Mouse (Mus musculus): Measurements from ENCODE around the gene Capn5.

The Capn5 gene

DNA sequence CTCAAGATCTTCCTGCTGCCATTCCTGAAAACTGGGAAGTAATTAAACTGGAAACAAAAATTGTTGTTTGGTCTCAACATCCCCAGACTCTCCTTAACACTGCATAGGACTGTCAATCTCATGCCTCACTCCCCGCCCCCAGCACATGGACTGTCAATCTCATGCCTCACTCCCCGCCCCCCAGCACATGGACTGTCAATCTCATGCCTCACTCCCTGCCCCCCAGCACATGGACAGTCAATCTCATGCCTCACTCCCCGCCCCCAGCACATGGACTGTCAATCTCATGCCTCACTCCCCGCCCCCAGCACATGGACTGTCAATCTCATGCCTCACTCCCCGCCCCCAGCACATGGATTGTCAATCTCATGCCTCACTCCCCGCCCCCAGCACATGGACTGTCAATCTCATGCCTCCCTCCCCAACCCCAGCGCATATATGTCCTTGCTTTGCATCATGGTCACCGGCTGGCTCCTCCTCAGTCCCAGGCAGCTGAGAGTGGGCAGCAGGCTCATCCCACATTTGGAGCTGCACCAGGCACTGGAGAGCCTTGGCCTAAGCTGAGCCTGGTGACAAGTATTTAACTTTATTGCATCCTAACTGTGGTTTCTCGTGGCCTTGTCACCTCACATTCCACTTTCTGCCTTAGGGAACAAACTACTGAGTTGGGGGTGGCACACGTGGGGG lies 29.2 kb downstream of the Capn5 start:
- no peak for DNase-seq (ENCODE audit: low spot score)

DNA sequence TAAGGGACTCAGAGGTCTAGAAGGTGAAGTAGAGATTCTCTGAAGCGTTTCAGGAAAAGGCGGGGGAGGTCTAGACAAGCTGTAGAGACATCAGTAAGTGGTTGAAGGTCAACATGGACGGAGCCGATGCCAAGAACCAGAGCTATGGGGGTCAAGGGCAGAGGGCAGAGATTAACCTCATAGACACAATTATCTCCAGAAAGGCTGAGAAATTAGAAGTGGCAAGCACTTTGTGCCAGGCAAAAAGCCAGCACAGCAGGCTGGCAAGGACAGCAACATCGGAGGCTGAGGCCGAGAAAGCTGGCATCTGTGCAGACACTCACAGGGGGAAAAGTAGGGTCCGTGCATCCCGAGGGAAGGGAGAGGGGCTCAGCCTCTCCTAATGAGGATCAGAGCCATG lies 30.3 kb downstream of the Capn5 start:
- peak; percentile 80 for DNase-seq (ENCODE audit: low spot score)

DNA sequence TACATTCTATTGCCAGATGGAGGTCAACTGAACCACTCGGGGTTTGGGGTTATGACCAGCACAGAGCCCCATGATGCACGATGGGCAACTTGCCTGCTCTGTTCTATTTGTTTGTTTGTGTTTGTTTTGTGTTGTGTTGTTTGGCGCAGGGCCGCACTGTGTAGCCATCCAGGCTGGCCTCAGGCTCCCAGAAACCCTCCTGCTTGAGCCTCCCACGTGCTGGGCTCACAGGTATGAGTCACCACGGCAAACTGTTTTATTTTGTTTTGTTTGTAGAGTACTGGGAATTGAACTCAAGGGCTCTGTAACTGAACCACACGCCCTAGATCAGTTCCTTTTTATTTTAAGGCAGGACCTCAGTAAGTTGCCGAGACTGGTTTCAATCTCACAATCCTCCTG lies 31.6 kb downstream of the Capn5 start:
- DNase-seq (ENCODE audit: low spot score) = no peak

DNA sequence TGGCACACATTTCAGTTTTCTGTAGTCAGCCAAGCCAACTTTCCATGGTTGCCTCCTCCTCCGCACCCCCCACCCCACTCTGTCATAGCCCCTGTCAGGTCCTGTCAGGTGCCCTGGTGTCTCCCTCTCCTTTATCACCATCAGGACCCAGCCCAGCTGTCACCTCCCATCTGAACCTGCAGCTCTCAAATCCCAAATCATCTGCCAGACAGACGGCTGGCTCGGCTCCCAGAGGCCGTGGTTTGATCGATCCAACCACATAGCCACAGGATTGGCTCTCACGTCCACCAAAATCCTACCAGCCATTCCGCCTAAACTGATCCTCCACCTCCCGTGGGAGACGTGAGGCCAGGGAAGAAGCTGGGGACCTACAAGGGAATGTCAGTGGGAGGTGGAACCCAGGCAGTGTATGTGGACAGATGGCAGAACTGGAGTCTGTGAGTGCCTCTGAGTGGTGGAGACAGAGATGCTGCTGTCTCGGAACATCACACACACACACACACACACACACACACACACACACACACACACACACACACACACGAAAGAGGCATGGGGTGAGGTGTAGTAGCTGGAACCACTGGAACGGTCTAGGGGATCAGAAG lies 32.1 kb downstream of the Capn5 start:
- no peak for DNase-seq (ENCODE audit: low spot score)

DNA sequence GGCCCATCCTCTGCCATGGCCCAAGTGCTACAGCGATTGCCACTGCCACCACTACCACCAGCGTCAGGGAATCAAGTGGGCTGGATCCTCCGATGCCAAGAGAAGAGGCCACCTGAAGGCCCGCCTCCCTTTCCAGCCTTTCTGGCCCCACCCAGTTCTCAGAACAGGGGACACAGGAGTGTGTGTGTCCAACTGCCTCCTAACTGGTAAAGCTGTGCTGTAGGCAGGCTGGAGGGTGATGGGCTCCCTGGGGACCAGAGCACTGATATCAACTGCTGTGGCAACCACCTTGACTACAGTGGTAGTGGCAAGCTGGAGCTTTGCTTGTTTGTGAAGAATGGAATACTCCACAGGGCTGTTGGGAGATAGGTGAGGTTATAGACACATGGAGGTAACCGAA lies 32.7 kb downstream of the Capn5 start, which contains the start of gene Omp:
Omp (minus strand) TSS at position 101 of the 400 bp plus-strand sequence.
- no peak for DNase-seq (ENCODE audit: low spot score)

DNA sequence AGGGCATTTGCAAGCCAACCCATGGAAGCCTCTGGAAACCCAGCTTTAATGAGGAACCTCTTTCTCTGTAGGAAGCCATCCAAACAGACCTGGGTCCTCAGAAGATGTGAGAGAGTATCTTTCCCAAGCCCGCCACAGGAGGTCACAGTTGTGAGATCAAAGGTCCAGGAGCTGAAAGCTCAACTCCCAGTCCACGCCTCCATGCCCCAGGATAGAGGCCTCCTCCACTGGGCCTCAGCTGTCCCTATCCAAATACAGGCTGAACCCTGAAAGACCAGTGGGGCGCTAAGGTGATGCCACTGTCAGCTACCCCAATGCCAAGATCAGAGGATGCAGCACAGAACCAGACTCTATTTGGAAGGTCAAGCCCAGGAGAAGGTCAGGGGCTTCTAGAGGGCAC lies 35.4 kb downstream of the Capn5 start:
- no peak for DNase-seq (ENCODE audit: low spot score)

DNA sequence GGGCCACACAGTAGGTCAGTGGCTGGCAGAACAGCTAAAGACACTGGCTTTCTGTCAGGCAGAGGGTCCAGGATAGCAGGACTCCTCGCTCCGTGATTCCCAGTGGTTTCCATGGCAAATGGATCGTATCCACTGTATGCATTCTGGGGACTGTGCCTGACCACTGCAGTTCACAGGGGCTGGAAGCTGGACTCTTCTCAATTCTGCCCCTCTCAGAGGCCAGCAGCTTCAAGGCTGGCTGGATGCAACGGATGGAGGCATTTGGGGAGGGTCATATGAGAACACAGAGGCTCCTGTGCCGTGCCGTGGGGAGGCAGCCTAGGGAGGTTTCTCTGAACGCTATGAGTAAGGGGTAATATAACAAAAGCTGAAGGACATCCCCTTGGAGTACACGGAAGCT lies 35.8 kb downstream of the Capn5 start:
- DNase-seq (ENCODE audit: low spot score) = no peak

DNA sequence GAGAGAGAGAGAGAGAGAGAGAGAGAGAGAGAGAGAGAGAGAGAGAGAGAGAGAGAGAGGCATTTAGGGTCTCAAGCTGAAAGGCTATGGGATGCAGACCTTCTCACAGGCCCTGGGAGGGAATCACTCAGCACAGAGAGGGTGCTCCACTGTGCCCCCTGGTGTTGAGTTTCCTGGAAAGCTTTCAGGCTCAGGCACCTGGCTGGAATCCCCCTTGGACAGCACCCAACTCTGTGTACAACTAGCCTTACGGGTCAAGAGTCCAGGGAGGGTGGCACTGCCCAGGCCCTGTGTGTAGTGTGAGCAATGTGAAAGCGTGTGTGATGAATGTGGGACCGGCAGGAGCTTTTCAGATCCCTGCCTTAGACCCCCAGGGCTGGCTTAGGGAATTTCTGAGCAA lies 36.9 kb downstream of the Capn5 start:
- DNase-seq (ENCODE audit: low spot score) = no peak

DNA sequence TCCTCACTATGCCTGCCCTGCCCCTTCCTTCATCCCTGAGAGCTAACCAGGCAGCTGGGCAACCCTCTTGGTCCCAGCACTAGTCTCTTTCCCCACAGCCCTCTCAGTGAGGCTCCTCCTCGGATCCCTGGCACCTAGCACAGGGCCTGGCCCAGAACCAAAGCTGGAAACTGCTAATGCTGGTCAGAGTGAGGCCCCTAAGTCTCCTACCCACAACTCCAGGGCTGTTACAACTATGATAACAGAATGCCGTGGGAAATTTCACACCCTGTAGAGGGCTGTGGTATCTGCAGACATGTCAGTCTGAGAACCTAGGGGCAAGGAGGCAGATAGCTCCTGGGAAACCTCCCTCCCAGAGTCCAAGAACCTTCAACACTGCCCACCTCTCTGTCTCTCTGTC lies 37.5 kb downstream of the Capn5 start:
- no peak for DNase-seq (ENCODE audit: low spot score)

DNA sequence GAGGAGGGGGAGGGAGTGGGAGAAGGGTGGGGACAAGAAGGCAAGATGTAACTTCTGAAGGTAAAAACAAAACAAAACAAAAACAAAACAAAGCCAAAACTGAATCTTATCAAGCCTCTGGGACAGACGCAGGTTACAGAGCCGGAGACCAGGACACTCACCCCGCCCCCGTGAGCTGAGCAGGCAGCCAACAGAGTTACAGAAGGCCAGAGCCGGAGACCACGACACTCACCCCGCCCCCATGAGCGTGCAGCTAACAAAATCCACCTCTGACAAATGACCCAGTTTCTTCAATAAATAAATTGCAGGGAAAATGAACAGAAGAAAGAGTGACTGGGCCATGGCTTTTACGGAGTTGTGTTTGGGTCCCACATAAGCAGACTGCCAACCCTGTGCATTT lies 38.9 kb downstream of the Capn5 start:
- no peak for DNase-seq (ENCODE audit: low spot score)

DNA sequence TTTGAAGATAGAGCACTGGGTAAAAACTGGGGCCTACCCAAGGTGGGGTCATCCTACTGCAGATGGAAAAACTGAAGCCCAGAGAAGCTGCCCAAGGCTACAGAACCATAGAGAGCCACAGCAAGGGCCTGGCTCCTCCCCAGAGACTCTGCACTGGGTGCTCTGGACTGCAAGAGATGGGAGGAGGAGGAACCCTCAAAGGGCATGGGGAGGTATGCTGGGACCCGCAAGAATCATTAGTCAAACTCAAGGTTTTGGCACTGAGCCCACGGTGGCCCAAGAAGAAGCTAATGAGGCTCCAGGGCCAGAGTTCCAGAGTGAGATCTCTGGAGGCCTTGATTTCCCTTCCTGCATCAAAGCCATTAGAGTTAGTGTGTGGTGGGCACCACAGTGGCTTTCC lies 40.1 kb downstream of the Capn5 start:
- no peak for DNase-seq (ENCODE audit: low spot score)

DNA sequence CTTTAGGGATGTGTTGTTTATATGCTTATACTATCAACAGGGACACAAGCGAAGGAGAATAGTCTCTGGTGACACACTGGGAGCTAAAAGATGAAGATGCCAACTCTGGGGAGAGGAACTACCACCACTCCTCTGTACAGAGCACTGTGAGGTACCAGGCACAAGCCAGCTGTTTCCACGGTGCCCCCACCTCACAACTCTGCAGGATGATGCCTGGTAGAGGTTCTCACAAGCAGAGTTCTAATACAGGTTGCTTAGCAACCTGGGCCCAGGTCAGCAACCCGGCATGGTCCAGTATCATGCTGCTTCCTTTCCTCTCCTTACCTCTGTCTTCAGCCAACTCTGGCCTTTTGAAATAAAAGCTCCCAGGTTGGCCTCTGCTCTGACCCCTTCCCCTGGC lies 40.5 kb downstream of the Capn5 start:
- no peak for DNase-seq (ENCODE audit: low spot score)

DNA sequence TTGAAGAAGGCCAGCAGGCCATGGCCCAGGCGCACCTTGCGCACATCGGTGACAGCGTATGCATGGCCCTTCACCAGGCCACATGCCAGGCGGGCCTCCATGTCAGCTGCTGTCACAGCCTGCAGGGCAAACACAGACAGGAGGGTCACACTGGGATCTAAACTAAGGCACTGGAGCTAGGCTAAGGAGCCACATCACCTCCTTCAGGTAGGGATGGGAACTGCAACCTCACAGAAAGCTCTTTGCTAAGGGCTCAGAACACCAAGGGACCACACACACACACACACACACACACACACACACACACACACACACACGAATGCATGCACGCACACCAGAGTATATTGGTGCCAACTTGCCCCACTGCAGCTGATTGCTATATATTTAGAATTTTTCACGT lies 46.3 kb downstream of the Capn5 start:
- DNase-seq (ENCODE audit: low spot score) = no peak

DNA sequence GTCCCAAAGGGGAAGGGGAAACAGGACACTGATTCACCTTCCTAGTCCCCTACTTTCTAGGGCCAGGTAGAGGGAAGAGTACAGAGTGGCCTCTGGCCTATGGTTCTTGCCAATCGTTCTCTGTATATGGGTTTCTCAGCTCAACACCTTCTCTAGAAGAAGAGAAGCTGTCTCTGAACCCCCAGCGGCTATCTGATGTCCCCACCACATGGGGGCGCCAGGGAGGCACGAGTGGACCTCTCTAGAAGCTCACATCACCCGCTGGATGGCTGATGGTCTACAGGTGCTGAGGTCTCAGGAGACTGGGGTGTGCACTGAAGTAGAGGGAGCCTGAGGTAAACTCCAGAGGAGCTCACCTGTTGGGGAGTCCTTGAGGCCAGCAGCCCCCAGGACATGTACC lies 52.6 kb downstream of the Capn5 start:
- no peak for DNase-seq (ENCODE audit: low spot score)

DNA sequence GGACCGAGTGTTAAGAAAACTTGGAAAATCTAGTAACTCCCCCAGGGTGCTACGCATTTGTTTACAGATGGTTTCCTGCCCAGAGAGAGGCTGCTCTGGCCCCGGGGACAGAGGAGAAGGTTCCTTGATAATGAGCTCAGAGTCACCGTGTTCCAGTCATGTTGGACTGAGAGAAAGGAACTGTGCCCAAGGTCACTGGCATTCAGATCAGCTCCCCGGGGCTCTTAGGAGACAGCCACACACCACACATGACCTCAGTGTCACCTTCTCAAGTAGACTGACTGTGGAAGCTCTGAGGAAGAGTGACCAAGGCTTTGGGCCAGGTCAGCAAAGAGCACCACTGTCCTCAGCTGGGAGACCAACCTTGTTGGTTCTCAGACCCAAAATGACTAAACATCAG lies 53.4 kb downstream of the Capn5 start:
- peak; percentile 62 for DNase-seq (ENCODE audit: low spot score)

DNA sequence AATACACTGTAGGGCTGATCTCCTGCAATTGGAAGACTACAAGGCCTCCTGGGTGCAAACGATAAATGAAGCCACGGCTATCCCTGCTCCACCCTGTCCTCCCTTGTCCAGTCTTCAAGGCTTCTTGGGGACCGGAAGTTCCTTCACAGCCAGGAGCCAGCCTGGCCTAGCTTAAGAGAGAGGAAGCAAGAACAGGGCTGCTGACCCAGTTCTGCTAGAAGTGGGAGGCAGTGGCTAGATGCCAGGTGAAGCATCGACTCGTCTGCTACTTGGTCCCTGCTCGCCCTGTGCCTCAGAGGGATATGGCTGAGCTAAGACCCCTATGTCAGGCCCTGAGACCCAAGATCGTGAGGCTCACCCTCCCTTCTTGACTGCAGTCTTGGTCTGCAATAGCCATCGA lies 56.4 kb downstream of the Capn5 start:
- no peak for DNase-seq (ENCODE audit: low spot score)

DNA sequence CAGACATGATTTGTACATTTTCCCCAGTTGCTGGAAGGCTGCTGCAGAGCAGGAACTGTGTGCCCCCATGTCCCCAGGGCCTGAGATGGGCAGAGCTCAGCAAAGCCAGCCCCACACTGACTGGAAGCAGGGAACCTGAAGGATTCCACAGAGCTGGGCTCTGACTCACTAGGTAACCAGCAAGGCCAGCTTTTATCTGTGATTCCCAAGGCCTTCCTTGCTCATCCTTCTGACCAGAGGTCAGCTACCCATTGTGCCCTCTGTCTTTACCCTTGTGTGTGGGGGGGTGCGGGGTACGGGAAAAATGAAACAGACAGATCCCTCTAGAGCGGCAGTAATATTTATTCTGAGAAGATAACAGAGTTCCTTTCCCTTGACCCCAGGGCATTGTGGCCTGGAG lies 56.8 kb downstream of the Capn5 start:
- DNase-seq (ENCODE audit: low spot score) = peak; percentile 83

DNA sequence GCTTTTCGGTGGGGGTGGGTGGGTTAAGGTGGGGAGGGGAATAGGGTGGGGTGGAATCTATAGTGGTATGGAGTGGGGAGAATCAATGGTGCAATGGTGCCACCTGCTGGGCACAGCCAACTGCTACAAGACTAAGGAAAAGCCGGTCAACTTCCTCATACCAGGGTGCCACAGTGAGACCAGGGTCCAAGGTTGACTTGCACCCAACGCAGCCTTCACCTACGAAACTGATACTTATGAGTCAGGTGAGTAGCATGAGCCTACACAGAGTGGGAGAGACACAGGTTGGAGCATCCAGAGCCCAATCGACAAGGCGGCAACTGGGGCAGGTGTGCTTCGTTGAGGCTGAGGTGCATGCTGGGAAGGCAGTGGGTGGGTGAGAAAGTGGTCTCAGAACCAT lies 57.7 kb downstream of the Capn5 start:
- DNase-seq (ENCODE audit: low spot score) = no peak

DNA sequence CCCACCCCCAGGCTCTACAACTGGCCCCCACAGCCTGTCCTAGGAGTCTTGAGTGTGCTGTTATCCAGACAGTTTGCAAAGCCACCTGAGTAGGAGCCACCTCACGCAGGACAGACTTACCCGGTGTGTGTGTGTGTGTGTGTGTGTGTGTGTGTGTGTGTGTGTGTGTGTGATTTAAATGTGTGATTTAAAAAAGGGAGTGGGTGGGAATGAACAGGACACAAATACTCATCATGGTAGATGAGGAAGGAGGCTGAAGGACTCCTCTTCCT lies 58.2 kb downstream of the Capn5 start:
- no peak for DNase-seq (ENCODE audit: low spot score)

DNA sequence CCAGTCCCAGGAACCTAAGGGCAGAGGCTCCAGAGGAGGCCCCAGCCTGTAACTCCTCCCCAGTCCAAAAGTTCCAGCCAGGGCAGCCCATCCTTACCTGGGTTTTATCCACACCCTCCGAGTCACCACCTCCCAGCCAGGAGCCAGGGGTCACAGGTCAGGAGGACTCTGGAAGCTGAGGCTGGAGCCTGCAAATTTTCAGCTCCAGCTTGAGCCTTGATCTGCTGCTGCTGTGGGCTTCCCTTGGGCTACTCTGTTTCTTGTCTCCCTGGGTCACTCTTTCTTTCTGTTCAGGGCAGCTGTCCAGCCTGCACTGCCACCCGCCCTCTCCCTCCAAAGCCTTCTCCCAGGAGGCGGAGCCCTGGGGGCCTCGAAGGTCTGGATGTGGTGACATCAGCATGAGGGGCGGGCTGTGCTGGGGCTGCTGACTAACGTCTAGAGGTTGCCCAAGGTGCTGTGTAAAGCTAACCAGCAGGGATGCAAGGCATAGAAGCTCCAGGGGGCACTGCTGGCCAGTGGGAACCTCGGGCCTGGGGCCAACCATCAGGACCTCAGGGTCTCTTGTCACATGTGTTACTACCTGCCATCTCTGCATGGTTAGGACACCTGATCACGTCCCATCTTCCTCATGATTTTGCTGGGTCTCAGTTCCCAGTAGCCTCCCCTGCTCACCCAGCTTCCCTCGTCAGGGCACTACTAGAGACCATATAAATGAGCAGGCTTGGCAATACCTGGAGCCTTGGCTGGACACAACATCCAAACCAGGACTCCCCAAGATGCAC lies 58.7 kb downstream of the Capn5 start, which contains the start of gene Myo7a:
Myo7a (minus strand) TSS at position 346 of the 782 bp plus-strand sequence.
- peak; percentile 64 for DNase-seq (ENCODE audit: low spot score)

DNA sequence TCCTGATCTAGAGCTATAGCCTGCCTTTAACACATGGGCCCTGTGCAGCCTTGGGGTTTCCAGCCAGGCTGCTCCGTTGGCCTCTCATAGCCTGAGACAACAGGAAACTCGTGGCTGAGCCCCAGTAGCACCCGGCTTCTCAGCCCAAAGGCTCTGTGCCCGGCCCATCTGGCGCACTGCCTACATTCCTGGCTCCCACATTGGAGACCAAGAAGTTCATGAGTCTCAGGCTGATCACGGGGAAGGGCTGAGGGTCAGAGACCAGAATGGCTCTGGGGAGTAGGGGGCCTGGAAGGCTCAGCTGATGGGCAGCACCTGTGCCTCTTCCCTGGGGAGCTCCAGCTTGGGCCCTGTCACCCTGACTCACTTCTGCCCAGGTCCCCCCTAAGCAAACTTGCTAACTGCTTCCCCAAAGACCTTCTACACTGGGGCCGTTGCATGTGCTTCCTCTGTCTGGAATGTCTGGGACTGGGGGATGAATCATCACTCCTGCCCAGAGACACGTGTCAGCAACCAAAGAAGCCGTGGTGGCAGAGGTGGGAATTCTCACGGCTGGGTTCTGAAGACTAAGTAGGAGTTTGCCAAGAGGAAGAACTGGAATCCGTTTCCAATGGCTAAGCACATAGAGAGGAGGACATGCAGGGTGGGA lies 60.9 kb downstream of the Capn5 start:
- peak; percentile 65 for DNase-seq (ENCODE audit: low spot score)

DNA sequence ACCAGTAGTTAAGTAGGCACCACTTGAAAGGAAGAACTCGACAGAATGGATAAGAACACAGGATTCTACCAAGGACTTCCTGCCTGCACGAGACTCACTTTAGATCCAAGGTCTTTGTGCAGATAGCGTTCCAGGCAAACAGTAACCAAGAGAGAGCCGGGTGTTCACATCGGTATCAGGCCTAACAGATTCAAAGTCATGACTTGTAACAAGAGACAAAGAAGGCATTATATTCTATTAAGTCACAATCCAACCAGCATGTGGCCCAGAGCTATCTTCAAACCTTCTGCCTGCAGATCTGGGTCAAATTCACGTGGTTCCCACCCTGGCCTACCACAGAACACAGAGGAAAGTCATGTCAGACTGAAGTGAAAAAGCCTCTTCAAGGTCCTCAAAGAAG lies 63.4 kb downstream of the Capn5 start:
- DNase-seq (ENCODE audit: low spot score) = peak; percentile 68

DNA sequence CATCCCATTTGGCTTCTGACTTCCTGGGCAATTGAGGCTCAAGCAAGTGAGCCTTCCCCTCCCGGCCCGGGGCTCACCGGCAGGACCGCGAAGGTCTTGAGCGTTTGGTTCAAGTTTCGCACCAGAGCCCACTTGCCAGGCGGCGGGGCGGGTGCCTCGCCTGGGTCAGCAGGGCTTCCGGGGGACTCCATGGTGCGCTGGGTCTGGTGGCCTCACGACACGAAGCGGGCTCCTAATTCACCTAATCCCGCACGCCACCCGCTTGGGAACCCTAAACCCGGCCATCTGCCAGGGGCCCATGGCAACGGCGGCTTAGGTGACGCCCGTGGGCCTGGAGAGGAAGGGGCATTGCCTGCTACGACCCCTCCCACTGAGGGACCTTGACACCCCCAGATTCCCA lies 66.8 kb downstream of the Capn5 start:
- no peak for DNase-seq (ENCODE audit: low spot score)
